Mouse (Mus musculus): ENCODE results near the gene Defb22. TPM values are rescaled to one million over a fixed set of nuclear protein-coding genes. Genes with fewer than 3 reads are reported as not detected.

The Defb22 gene
- polyA plus RNA-seq, 1 experiment from 2014 or later, result not detected

DNA sequence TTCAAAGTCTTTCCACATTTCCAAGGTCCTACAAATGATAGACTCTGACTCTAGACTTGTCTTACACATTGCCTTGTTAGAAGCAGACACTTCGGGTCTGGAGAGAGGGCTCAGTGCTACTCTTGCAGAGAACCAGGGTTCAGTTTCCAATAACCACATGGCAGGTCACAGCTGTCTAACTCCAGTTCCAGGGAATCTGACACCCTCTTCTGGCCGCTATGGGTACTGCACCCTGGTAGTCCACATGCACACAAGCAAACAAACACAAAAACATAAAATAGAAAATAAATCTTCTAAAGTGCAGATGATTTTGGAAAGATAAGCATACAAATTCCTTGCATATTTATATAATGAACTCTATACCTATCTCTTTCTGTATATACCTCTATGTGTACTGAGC is 2.9 kb downstream of the Defb22 start:
- H3K9me3 ChIP-seq (ENCODE audit: control insufficient read depth, low read length), result no peaks in the 10 kb centered on the region
- H3K4me1 ChIP-seq (replicated peaks; ENCODE audit: control insufficient read depth, insufficient read depth, low read length), result no peaks in the 10 kb centered on the region
- H3K4me3 ChIP-seq (ENCODE audit: low read depth, low read length), result no peak overlapping the region
- no peaks in the 10 kb centered on the region for H3K36me3 ChIP-seq (ENCODE audit: control insufficient read depth, insufficient read depth, low read length)
- H3K4me2 ChIP-seq (ENCODE audit: low read depth, low read length, severe bottlenecking), result no peak overlapping the region
- ATAC-seq (replicated peaks; ENCODE audit: low FRiP score) (no peak), DNase-seq (ENCODE audit: low spot score) (peak; percentile 55)
- whole genome bisulfite sequencing, result 71% methylated on average over 2 of the region's 2 CpGs
- no peaks in the 10 kb centered on the region for H3K27me3 ChIP-seq (ENCODE audit: control insufficient read depth, insufficient read depth, low read length)
- no peak overlapping the region for H3K9ac ChIP-seq (ENCODE audit: low read length)
- no peak overlapping the region for H3K27ac ChIP-seq (ENCODE audit: low read depth, low read length)

DNA sequence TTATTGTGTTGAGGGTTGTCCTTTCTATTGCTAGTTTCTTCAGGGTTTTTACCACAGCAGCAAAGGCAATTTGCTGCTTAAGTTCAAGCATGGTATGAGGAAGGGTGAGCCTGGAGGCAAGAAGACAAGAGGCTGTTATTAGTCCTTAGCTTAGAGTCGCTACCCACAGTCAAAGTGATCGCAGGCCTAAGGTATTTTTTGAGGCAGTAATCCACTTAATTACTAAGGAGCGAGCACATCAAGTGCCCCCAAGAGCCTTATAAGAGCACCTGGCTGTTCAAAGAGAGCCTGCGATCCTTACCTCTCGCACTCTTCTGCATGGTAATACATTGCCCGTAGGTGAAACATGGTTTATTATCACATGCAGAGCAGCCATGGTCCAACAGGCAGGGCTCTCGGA is 8.2 kb downstream of the Defb22 start:
- Histone ChIP-seq H3K36me3 (ENCODE audit: control insufficient read depth, insufficient read depth, low read length) (no peaks in the 10 kb centered on the region), H3K9ac (ENCODE audit: low read length) (no peak overlapping the region), H3K4me1 (replicated peaks; ENCODE audit: control insufficient read depth, insufficient read depth, low read length) (no peaks in the 10 kb centered on the region), H3K9me3 (ENCODE audit: control insufficient read depth, low read length) (no peaks in the 10 kb centered on the region), H3K27ac (ENCODE audit: low read depth, low read length) (no peak overlapping the region), H3K27me3 (ENCODE audit: control insufficient read depth, insufficient read depth, low read length) (no peaks in the 10 kb centered on the region), H3K4me3 (ENCODE audit: low read depth, low read length) (no peak overlapping the region), H3K4me2 (ENCODE audit: low read depth, low read length, severe bottlenecking) (no peak overlapping the region)
- no peak for DNase-seq (ENCODE audit: low spot score)
- ATAC-seq (replicated peaks; ENCODE audit: low FRiP score), result no peak
- WGBS, result 89% methylated on average over 7 of the region's 7 CpGs

DNA sequence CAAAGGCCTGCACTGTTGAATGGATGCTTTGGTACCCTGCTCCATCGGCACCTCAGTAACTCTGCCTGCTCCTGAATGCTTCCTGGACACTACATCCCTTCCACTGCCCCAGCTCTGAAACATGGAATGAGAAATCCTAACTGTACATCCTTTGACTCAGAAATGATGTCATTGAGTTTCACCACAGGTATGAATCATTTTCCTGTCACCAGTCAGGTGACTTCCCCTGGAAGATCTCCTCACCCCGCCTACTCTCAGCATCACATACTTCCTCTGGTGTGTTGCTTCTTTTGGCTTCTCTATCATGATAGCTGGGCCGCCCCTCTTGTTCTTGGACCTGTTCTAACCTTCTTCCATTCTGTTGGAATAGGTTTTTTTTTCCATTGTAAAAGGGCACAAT is 9.1 kb downstream of the Defb22 start:
- H3K9me3 ChIP-seq (ENCODE audit: control insufficient read depth, low read length), result no peaks in the 10 kb centered on the region
- H3K4me2 ChIP-seq (ENCODE audit: low read depth, low read length, severe bottlenecking), result no peak overlapping the region
- no peak overlapping the region for H3K4me3 ChIP-seq (ENCODE audit: low read depth, low read length)
- ATAC-seq (replicated peaks; ENCODE audit: low FRiP score) (no peak), DNase-seq (ENCODE audit: low spot score) (no peak)
- H3K27ac ChIP-seq (ENCODE audit: low read depth, low read length), result no peak overlapping the region
- 88% methylated on average over 3 of the region's 3 CpGs for WGBS
- H3K27me3 ChIP-seq (ENCODE audit: control insufficient read depth, insufficient read depth, low read length), result no peaks in the 10 kb centered on the region
- no peak overlapping the region for H3K9ac ChIP-seq (ENCODE audit: low read length)
- no peaks in the 10 kb centered on the region for H3K36me3 ChIP-seq (ENCODE audit: control insufficient read depth, insufficient read depth, low read length)
- no peaks in the 10 kb centered on the region for H3K4me1 ChIP-seq (replicated peaks; ENCODE audit: control insufficient read depth, insufficient read depth, low read length)

DNA sequence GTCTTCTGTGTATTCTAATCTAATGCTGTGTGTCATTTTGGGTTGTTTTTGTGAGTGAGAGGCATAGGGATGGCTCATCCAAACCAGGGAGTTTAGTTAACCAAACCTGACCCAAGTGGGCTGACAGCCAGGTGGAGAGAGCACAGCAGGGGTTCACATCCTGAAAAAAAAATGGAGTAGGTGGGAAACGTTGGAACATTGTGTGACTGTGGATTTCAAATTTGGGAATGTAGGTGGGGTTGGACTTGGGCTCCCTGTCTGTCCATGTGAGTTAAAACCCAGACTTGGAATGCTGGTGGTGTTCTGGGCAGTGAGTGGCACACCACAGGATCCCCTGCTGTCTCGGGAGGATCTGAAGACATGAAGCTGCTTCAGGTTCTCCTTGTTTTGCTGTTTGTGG is 13.2 kb downstream of the Defb22 start, which contains the start of gene Defb20:
Gene Defb20 (plus strand): TSS at position 301 of the 400 bp plus-strand sequence.
- ATAC-seq (replicated peaks; ENCODE audit: low FRiP score) (no peak), DNase-seq (ENCODE audit: low spot score) (no peak)
- Histone ChIP-seq H3K4me2 (ENCODE audit: low read depth, low read length, severe bottlenecking) (no peak within 1 kb of the TSS), H3K27ac (ENCODE audit: low read depth, low read length) (no peak within 1 kb of the TSS), H3K9me3 (ENCODE audit: control insufficient read depth, low read length) (no peaks in the 10 kb centered on the region), H3K4me3 (ENCODE audit: low read depth, low read length) (no peak within 1 kb of the TSS), H3K36me3 (ENCODE audit: control insufficient read depth, insufficient read depth, low read length) (no peaks in the 10 kb centered on the region), H3K4me1 (replicated peaks; ENCODE audit: control insufficient read depth, insufficient read depth, low read length) (no peaks in the 10 kb centered on the region), H3K9ac (ENCODE audit: low read length) (no peak within 1 kb of the TSS), H3K27me3 (ENCODE audit: control insufficient read depth, insufficient read depth, low read length) (no peaks in the 10 kb centered on the region)
- 61% methylated on average over 2 of the region's 2 CpGs for WGBS

DNA sequence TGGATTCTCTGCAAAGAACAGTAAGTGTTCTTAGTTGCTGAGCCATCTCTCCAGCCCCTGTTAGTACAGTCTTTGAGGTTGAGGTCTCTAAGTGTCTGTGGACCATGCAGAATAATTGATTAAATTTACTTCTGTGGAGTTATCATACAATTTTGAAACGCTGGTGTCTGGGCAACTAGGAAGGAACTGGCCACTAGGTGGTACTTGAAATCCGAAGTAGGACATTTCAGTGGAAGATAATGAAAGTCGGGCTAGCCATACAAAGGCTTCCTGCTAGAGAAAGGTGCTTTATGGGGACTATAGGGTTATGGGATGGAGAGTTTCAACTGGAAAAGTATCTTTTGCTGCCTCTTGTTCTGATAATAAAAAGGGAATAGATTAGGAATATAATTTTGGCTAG is 17.5 kb downstream of the Defb22 start:
- Histone ChIP-seq H3K9ac (ENCODE audit: low read length) (no peak overlapping the region), H3K27me3 (ENCODE audit: control insufficient read depth, insufficient read depth, low read length) (no peaks in the 10 kb centered on the region), H3K9me3 (ENCODE audit: control insufficient read depth, low read length) (no peaks in the 10 kb centered on the region), H3K27ac (ENCODE audit: low read depth, low read length) (no peak overlapping the region), H3K4me3 (ENCODE audit: low read depth, low read length) (no peak overlapping the region), H3K36me3 (ENCODE audit: control insufficient read depth, insufficient read depth, low read length) (no peaks in the 10 kb centered on the region), H3K4me1 (replicated peaks; ENCODE audit: control insufficient read depth, insufficient read depth, low read length) (no peaks in the 10 kb centered on the region), H3K4me2 (ENCODE audit: low read depth, low read length, severe bottlenecking) (no peak overlapping the region)
- DNase-seq (ENCODE audit: low spot score) (no peak), ATAC-seq (replicated peaks; ENCODE audit: low FRiP score) (no peak)
- WGBS, result 38% methylated on average over 3 of the region's 3 CpGs

DNA sequence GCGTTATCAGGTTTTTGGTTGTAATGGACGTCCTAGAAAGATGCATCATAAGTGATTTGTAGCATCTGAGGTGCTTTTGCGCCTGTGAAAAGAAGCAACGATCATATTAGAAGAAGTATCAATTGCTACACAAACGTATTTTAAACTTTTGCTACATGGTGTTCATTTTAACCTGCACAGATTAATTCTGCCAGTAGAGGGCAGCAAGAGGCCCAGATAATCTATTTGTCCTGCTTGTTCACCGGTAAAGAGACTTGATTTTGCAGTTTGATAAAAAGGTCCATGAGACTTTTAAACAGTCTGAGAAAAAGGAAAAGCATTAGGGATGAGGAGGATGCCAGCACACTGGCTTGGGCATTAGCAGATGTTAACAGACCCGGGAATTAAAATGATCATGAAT is 19.0 kb downstream of the Defb22 start:
- no peaks in the 10 kb centered on the region for H3K9me3 ChIP-seq (ENCODE audit: control insufficient read depth, low read length)
- no peak for DNase-seq (ENCODE audit: low spot score)

DNA sequence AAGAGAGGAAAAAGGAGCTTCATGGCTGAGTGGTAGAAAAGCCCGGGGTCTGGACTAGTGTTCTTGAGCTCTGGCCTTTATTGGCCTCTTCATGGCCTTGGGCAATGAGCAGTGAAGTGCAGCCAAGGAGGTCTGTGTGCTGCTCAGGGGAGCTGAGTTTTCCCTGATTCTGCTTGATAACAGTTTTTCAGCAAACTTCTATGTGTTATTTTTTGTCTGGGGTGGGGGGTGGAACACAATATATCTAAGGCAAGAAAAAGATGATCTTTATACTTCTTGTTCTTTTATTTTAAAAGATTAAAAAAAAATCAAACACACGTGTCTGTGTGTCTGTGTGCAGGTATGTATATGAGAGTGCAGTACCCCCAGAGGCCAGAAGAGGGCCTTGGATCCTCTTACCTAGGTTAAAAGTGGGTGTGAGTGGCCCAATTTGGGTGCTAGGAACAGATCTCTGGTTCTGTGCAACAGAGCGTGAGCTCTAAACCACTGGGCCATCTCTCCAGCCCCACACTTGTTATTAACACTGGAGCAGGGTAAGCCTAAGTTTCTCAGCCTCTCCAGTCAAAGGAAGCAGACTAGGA is 25.3 kb downstream of the Defb22 start, which contains the start of gene Defb23:
Gene Defb23 (minus strand): TSS at position 51 of the 581 bp plus-strand sequence.
- no peaks in the 10 kb centered on the region for H3K27me3 ChIP-seq (ENCODE audit: control insufficient read depth, insufficient read depth, low read length)
- H3K4me3 ChIP-seq (ENCODE audit: low read depth, low read length), result no peak within 1 kb of the TSS
- H3K9me3 ChIP-seq (ENCODE audit: control insufficient read depth, low read length), result no peaks in the 10 kb centered on the region
- no peaks in the 10 kb centered on the region for H3K36me3 ChIP-seq (ENCODE audit: control insufficient read depth, insufficient read depth, low read length)
- no peak for DNase-seq (ENCODE audit: low spot score)
- no peak within 1 kb of the TSS for H3K9ac ChIP-seq (ENCODE audit: low read length)
- ATAC-seq (replicated peaks; ENCODE audit: low FRiP score), result no peak
- WGBS, result 90% methylated on average over 3 of the region's 3 CpGs
- H3K4me1 ChIP-seq (replicated peaks; ENCODE audit: control insufficient read depth, insufficient read depth, low read length), result no peaks in the 10 kb centered on the region
- no peak within 1 kb of the TSS for H3K27ac ChIP-seq (ENCODE audit: low read depth, low read length)
- H3K4me2 ChIP-seq (ENCODE audit: low read depth, low read length, severe bottlenecking), result no peak within 1 kb of the TSS

More for the DNA sequence above, 19.0 kb downstream of the Defb22 start:
- H3K4me2 ChIP-seq (ENCODE audit: low read depth, low read length, severe bottlenecking), result no peak overlapping the region
- H3K27ac ChIP-seq (ENCODE audit: low read depth, low read length), result no peak overlapping the region
- H3K36me3 ChIP-seq (ENCODE audit: control insufficient read depth, insufficient read depth, low read length), result no peaks in the 10 kb centered on the region
- no peaks in the 10 kb centered on the region for H3K27me3 ChIP-seq (ENCODE audit: control insufficient read depth, insufficient read depth, low read length)
- H3K4me1 ChIP-seq (replicated peaks; ENCODE audit: control insufficient read depth, insufficient read depth, low read length), result no peaks in the 10 kb centered on the region
- no peak for ATAC-seq (replicated peaks; ENCODE audit: low FRiP score)
- H3K4me3 ChIP-seq (ENCODE audit: low read depth, low read length), result no peak overlapping the region
- 37% methylated on average over 7 of the region's 7 CpGs for WGBS
- no peak overlapping the region for H3K9ac ChIP-seq (ENCODE audit: low read length)

DNA sequence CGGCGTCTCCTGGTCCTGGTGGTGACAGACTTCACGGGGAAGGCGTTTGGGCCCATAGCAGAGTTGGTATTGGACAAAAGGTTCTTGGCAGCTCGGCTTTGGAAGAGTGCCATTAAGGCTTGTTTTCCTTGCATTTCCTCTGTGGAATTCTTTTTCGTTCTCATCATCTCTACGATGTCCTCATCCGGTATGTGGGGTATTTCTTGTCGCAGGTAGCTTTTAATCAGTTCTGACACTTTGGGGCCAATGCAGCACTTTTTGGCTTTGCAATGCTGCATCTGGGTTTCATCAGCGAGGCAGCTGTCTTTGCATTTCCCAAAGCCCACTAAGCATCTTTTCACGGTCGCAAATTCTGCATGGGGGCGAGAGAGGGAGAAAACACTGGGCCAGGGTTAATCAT is 30.7 kb downstream of the Defb22 start:
- no peak overlapping the region for H3K9ac ChIP-seq (ENCODE audit: low read length)
- no peak overlapping the region for H3K4me2 ChIP-seq (ENCODE audit: low read depth, low read length, severe bottlenecking)
- H3K27ac ChIP-seq (ENCODE audit: low read depth, low read length), result no peak overlapping the region
- DNase-seq (ENCODE audit: low spot score), result no peak
- no peaks in the 10 kb centered on the region for H3K27me3 ChIP-seq (ENCODE audit: control insufficient read depth, insufficient read depth, low read length)
- 82% methylated on average over 13 of the region's 13 CpGs for WGBS
- no peaks in the 10 kb centered on the region for H3K4me1 ChIP-seq (replicated peaks; ENCODE audit: control insufficient read depth, insufficient read depth, low read length)
- no peaks in the 10 kb centered on the region for H3K9me3 ChIP-seq (ENCODE audit: control insufficient read depth, low read length)
- no peak overlapping the region for H3K4me3 ChIP-seq (ENCODE audit: low read depth, low read length)
- ATAC-seq (replicated peaks; ENCODE audit: low FRiP score), result no peak
- no peaks in the 10 kb centered on the region for H3K36me3 ChIP-seq (ENCODE audit: control insufficient read depth, insufficient read depth, low read length)

DNA sequence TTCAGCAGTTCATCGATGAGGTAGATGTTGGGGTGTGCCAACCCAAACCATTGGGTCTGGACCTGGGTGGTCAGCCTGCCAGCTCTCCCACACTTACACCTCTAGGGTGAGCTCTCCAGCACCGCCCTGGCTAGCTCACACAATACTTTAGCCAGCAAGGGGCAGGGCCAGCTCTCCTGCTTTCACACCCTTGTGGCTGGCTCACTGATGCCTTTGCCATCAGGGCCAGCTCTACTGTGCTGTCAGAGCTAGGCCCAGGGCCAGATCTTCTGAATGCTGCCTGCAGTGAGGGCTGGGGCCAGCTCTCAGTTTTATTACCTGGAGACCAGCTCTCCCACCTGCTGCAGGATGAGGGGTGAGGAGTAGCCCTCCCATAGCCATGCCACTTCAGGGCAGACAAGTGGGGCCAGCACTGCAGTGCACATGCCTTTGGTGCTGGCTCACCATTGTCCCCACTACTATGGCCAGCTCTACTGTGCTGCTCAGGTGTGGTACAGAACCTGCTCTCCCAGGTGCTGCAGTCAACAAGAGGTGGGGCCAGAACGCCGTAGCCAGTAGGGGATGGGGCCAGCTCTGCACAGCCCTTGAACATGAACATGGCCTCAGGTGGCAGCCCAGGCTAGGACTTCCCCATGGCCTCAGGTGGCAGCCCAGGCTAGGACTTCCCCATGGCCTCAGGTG is 37.7 kb downstream of the Defb22 start:
- WGBS, result 70% methylated on average over 4 of the region's 4 CpGs
- ATAC-seq (replicated peaks; ENCODE audit: low FRiP score), result no peak
- H3K27me3 ChIP-seq (ENCODE audit: control insufficient read depth, insufficient read depth, low read length), result no peaks in the 10 kb centered on the region
- H3K9ac ChIP-seq (ENCODE audit: low read length), result no peak overlapping the region
- H3K9me3 ChIP-seq (ENCODE audit: control insufficient read depth, low read length), result no peaks in the 10 kb centered on the region
- H3K4me3 ChIP-seq (ENCODE audit: low read depth, low read length), result no peak overlapping the region
- no peaks in the 10 kb centered on the region for H3K4me1 ChIP-seq (replicated peaks; ENCODE audit: control insufficient read depth, insufficient read depth, low read length)
- no peak overlapping the region for H3K4me2 ChIP-seq (ENCODE audit: low read depth, low read length, severe bottlenecking)
- no peak overlapping the region for H3K27ac ChIP-seq (ENCODE audit: low read depth, low read length)
- H3K36me3 ChIP-seq (ENCODE audit: control insufficient read depth, insufficient read depth, low read length), result no peaks in the 10 kb centered on the region
- DNase-seq (ENCODE audit: low spot score), result no peak

Measured in forebrain, embryonic 11.5 days (tissue).